Mouse (Mus musculus): ENCODE data around the gene Treml4. TPM values are rescaled to one million over a fixed set of nuclear protein-coding genes. Genes with fewer than 3 reads are reported as not detected.
"Not testable (repeated sequence)": the region's sequence is repeated elsewhere in the genome, so short reads cannot be mapped to it uniquely, and the experiment has no call there.

Treml4 gene
- polyA plus RNA-seq, 1 experiment from 2014 or later: 1.3 TPM

DNA sequence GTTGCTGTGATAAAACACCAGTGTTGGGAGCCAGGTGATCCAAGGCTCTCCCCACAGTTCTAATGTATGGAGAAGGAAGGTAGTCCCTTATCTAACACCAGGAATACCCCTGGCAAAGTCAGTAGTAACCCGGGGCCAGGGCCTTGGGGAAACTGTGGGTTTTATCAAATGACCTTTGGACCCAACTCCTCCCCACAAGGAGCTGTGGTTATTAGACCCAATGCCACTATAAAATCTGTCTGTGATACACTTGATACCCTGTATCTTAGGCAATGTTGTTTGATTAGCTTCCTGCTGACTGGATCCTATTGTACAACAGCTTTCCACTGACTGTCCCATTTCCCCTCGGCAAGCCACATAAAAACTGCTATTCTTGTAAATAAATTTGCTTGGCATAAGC, 48.0 kb downstream of the Treml4 start:
- no peak overlapping the region for H3K4me2 ChIP-seq
- no peak for ATAC-seq (ENCODE audit: insufficient read depth, low FRiP score, low read depth)
- H3K9ac ChIP-seq: no peak overlapping the region
- no peaks in the 10 kb centered on the region for H3K36me3 ChIP-seq
- no peaks in the 10 kb centered on the region for H3K27me3 ChIP-seq (replicated peaks)
- 51% methylated on average over 2 of the region's 2 CpGs for WGBS
- H3K4me1 ChIP-seq: no peaks in the 10 kb centered on the region
- no peaks in the 10 kb centered on the region for H3K9me3 ChIP-seq
- no peak overlapping the region for H3K4me3 ChIP-seq (replicated peaks)
- H3K27ac ChIP-seq: no peak overlapping the region

DNA sequence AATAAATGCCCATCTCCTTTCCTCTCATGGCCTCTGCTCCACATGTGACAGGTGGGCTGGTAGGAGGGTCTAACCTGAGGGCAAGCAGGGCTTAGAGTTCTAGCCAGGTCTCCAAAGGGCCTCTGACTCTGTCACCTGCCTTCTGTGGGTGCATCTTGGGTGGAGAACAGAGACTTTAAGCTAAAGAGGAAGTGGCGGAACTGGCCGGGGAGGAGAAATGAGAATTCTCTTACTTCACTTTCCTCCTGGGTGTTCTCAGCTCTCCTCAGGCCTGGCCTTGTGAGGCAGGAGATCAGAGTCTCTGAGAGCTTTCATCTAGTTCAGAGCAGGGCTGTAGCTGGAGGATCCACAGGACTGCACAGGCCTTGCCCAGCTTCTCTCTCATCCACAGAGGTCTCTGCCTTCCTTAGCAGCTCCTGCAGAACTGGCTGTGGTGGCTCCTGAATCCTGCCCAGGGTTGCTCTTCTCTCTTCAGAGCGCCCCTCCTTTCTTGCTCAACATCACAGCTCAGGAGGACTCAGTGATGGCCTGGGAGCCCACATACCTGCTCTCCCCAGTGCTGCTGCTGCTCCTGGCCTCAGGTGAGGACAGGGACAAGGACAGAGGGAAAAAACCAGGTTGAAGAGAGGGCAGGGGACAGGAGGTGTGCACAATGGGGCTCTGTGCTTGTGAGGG, 51.9 kb downstream of the Treml4 start, which contains the start of gene B430306N03Rik:
Gene B430306N03Rik (plus strand): TSS at position 237 of the 675 bp plus-strand sequence.
- not testable (repeated sequence) for H3K4me2 ChIP-seq; H3K27me3 ChIP-seq (replicated peaks); ATAC-seq (ENCODE audit: insufficient read depth, low FRiP score, low read depth); H3K4me1 ChIP-seq; H3K4me3 ChIP-seq (replicated peaks); H3K9ac ChIP-seq; H3K9me3 ChIP-seq; H3K36me3 ChIP-seq; H3K27ac ChIP-seq
- WGBS: 93% methylated on average over 3 of the region's 3 CpGs

DNA sequence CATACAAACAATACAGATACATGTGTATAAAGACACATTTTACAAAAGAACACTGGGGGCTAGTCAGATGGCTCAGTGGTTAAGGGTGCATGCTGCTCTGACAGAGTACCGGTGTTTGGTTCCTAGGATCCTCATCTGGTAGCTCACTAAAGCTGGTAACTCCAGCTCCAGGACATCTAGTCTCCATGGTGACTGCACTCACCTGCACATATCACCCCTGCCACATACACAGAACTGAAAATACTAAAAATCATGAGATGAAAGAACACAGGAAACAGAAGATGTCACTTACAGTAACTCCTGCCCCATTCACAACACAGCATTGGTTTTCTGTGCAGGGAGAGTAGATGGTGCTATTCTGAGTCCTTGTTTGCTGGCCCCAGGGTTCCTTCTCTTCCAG, 54.6 kb downstream of the Treml4 start:
- H3K27ac ChIP-seq: no peak overlapping the region
- WGBS: 96% methylated on average over 1 of the region's 1 CpGs
- no peak overlapping the region for H3K9ac ChIP-seq
- H3K27me3 ChIP-seq (replicated peaks): no peaks in the 10 kb centered on the region
- no peak overlapping the region for H3K4me2 ChIP-seq
- no peak for ATAC-seq (ENCODE audit: insufficient read depth, low FRiP score, low read depth)
- no peaks in the 10 kb centered on the region for H3K4me1 ChIP-seq
- H3K9me3 ChIP-seq: no peaks in the 10 kb centered on the region
- H3K36me3 ChIP-seq: no peaks in the 10 kb centered on the region
- H3K4me3 ChIP-seq (replicated peaks): no peak overlapping the region

DNA sequence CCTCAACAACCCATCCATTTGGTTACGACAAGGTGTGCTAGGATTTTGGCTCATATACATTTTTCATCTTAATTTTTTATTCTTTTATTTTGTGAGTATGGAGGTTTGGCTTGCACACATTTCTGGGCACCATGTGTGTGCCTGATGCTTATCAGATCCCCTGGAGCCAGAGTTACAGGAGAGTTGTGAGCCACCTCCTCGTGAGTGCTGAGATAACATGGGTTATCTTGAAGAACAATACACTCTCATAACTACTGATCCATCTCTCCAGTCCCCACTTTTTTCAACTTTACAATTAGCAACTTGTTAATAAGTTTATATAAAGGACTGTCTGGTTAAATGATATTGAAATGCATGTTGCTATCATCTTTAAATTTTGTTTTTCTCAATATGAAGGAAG, 57.2 kb downstream of the Treml4 start:
- H3K9ac ChIP-seq: no peak overlapping the region
- ATAC-seq (ENCODE audit: insufficient read depth, low FRiP score, low read depth): no peak
- 54% methylated on average over 2 of the region's 2 CpGs for WGBS
- H3K27ac ChIP-seq: no peak overlapping the region
- no peak overlapping the region for H3K4me3 ChIP-seq (replicated peaks)
- H3K27me3 ChIP-seq (replicated peaks): no peaks in the 10 kb centered on the region
- H3K4me1 ChIP-seq: no peaks in the 10 kb centered on the region
- no peak overlapping the region for H3K4me2 ChIP-seq
- H3K9me3 ChIP-seq: no peaks in the 10 kb centered on the region
- H3K36me3 ChIP-seq: no peaks in the 10 kb centered on the region

DNA sequence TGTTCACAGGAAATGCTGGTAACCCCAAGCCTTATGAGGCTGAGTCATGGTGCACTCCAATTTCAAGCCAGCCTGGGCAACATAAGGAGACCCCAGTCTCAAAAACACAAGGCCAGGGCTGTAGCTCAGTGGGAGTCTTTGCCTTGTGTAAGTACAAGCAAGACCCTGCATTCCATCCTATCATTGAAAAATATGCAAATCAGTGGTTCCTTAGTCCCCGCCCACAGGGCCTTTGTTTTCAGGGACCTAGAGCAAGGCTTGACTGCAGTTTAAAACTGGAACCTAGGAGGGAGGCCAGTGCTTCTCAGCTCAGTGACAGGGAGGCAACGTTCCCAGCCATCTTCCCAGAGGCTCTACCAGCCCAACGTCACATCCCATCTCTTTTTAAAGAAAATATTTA, 59.1 kb downstream of the Treml4 start:
- H3K9me3 ChIP-seq: no peaks in the 10 kb centered on the region
- H3K27me3 ChIP-seq (replicated peaks): no peaks in the 10 kb centered on the region
- H3K36me3 ChIP-seq: no peaks in the 10 kb centered on the region
- H3K4me2 ChIP-seq: no peak overlapping the region
- no peak overlapping the region for H3K4me3 ChIP-seq (replicated peaks)
- no peaks in the 10 kb centered on the region for H3K4me1 ChIP-seq
- no peak overlapping the region for H3K27ac ChIP-seq
- 78% methylated on average over 3 of the region's 3 CpGs for WGBS
- no peak overlapping the region for H3K9ac ChIP-seq
- ATAC-seq (ENCODE audit: insufficient read depth, low FRiP score, low read depth): no peak

DNA sequence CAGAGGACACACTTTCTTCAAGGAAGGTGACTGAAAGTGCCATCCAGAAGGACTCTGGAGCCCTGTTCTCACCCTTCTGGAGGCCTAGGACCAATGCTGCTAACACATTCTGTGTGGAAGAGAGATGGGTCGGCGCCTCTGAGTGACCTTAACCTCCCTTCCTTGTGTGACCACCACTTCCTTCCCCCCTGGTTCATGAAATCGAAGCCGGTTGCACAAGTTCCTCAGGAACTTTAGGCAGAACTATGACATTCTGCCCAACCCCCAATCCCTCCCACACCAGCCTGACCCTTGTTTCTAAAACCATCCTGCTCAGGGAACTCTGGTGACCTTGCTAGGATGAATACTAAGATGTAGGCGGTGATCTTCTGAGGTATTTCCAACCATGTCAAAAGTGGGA, 60.2 kb downstream of the Treml4 start:
- no peak overlapping the region for H3K27ac ChIP-seq
- 85% methylated on average over 5 of the region's 5 CpGs for WGBS
- H3K4me2 ChIP-seq: no peak overlapping the region
- no peaks in the 10 kb centered on the region for H3K9me3 ChIP-seq
- H3K9ac ChIP-seq: no peak overlapping the region
- no peaks in the 10 kb centered on the region for H3K36me3 ChIP-seq
- ATAC-seq (ENCODE audit: insufficient read depth, low FRiP score, low read depth): no peak
- no peaks in the 10 kb centered on the region for H3K4me1 ChIP-seq
- no peaks in the 10 kb centered on the region for H3K27me3 ChIP-seq (replicated peaks)
- H3K4me3 ChIP-seq (replicated peaks): no peak overlapping the region

Other genes with a start within 250 kb of the Treml4 start
- 0.18 TPM in 1 of 2 replicates, not detected in the other for gene 1700122O11Rik, start 226.0 kb upstream of the Treml4 start, polyA plus RNA-seq (2015; fragmentation: Nextera tagmentation; extraction: Ambion mirVana)
- not detected in 2 replicates for gene 1700067P10Rik, start 175.0 kb upstream of the Treml4 start, polyA plus RNA-seq (2015; fragmentation: Nextera tagmentation; extraction: Ambion mirVana)
- 0.19 and 0.27 TPM in 2 replicates for gene 9830107B12Rik, start 118.0 kb upstream of the Treml4 start, polyA plus RNA-seq (2015; fragmentation: Nextera tagmentation; extraction: Ambion mirVana)
- gene A530064D06Rik, start 97.0 kb upstream of the Treml4 start, polyA plus RNA-seq (2015; fragmentation: Nextera tagmentation; extraction: Ambion mirVana): 0.32 and 0.35 TPM in 2 replicates
- gene Trem1, start 31.5 kb upstream of the Treml4 start, polyA plus RNA-seq (2015; fragmentation: Nextera tagmentation; extraction: Ambion mirVana): 0.34 and 0.60 TPM in 2 replicates
- 1.1 and 1.6 TPM in 2 replicates for gene Trem3, start 16.5 kb upstream of the Treml4 start, polyA plus RNA-seq (2015; fragmentation: Nextera tagmentation; extraction: Ambion mirVana)
- gene Treml2, start 35.2 kb downstream of the Treml4 start, polyA plus RNA-seq (2015; fragmentation: Nextera tagmentation; extraction: Ambion mirVana): 0.30 and 0.48 TPM in 2 replicates
- 0.68 and 0.99 TPM in 2 replicates for gene B430306N03Rik, start 51.8 kb downstream of the Treml4 start, polyA plus RNA-seq (2015; fragmentation: Nextera tagmentation; extraction: Ambion mirVana)
- gene Trem2, start 82.1 kb downstream of the Treml4 start, polyA plus RNA-seq (2015; fragmentation: Nextera tagmentation; extraction: Ambion mirVana): 3.3 and 4.4 TPM in 2 replicates
- 0.42 and 0.84 TPM in 2 replicates for gene Treml1, start 95.6 kb downstream of the Treml4 start, polyA plus RNA-seq (2015; fragmentation: Nextera tagmentation; extraction: Ambion mirVana)
- 11.4 and 12.3 TPM in 2 replicates for gene Nfya, start 145.6 kb downstream of the Treml4 start, polyA plus RNA-seq (2015; fragmentation: Nextera tagmentation; extraction: Ambion mirVana)
- 61.1 and 68.7 TPM in 2 replicates for gene Oard1, start 145.7 kb downstream of the Treml4 start, polyA plus RNA-seq (2015; fragmentation: Nextera tagmentation; extraction: Ambion mirVana)
- gene Apobec2, start 168.6 kb downstream of the Treml4 start, polyA plus RNA-seq (2015; fragmentation: Nextera tagmentation; extraction: Ambion mirVana): 4.4 and 5.2 TPM in 2 replicates
- gene Tspo2, start 187.2 kb downstream of the Treml4 start, polyA plus RNA-seq (2015; fragmentation: Nextera tagmentation; extraction: Ambion mirVana): 6.8 and 13.6 TPM in 2 replicates
- 14.3 and 16.8 TPM in 2 replicates for gene Unc5cl, start 190.6 kb downstream of the Treml4 start, polyA plus RNA-seq (2015; fragmentation: Nextera tagmentation; extraction: Ambion mirVana)